Mouse (Mus musculus): ENCODE results near the gene Copz2.

The Copz2 gene

DNA sequence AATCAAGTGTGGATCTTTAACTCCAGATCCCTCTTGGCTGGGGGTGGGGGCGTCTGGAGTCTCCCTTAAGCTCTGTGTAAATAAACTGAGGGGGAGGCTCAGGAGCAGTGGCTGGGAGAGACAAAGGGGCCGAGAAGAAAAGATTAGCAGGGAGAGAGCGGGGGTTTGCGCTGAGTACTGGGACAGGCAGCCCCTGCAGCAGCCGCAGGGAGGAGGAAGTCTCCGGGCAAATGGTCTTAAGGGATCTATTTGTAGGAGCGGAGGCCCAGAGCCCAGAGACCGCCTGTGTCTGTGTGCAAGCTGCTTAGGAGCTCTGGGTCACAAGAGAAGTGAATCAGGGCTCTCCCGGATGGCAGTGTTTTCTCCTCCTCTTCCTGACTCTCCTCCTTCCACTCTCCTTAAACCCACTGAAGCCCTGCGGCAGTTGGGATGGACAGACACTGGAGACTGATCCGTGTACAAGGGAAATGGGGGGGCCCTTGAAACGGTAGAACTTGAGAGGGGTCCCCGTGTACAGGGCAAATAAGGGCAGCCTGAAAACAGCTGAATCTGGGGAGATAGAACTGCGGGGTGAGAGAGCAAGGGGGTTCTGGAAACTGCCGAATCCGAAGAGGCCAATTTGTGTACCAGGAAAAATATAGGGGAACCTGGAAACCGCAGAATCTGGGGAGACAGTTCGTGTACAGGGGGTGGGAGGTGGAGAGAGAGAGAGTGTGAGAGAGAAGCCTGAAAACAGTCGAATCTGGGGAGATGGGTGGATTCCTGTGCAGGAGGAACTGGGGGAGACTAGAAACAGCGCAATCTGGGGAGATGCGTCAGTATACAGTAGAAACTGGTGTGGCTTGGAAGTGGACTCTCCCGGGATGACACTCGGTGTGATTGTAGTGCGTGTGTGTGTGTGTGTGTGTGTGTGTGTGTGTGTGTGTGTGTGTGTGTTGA, 23.0 kb downstream of the Copz2 start:
- DNase-seq: no peak

DNA sequence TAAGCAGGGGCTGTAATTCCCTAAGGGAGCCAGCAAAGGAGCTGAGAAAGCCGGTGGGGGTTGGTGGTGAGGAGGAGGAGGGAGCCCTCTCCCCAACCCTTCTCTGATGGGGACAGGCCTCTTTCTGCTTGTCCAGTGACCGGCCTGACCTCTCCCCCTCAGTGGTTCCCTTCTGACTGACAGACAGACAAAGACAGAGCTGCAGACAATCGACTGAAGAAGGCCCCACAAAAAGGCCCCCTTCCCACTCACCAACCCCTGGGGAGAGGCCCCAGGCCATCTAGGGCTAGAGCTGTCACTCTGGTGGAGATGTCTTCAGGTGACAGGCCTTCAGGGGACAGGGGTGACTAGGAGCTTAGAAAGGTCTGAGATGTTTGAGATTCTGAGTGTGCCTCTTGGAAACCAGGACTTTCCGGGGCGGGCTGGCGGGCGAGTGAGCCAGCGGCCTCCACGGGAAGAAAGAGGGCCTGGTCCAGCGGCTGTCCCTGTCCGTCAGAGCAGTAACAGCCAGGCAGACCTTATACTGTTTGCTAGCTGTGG, 24.0 kb downstream of the Copz2 start:
- no peak for DNase-seq

DNA sequence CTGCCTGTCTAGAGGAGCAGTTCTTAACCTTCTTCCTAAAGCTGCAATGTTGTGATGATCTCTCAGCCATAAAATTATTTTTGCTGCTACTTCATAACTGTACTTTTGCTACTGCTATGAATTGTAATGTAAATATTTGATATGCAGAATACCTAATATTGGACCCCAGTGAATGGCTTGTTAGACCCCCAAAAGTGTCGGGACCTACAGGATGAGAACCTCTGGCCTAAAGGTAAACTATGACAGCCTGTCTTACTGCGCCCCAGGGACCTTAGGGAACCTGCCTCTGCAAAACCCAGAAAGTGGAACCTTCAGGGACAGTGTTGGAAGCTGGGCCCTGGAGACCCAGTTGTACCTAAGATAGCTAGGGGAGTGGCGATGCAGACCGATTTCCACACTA, 25.6 kb downstream of the Copz2 start:
- no peak for DNase-seq

DNA sequence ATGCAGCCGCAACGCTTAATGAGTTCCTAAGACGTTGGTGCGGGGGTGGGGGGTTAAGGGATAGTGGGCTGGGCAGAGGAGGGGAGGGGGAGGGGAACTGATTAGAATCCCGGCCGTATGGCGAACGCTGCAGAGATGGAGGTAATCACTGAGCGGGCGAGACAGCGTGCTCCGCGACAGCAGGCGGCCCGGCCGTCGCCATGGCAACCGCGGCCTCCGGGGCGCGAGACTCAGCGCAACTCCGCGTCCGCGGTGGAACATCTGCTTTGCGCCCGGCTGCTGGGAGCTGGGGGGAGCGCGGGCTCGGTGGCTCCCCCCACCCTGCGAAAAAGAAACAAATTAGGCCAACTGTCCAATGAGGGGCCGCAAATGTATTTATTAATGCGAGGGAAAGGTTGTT, 26.1 kb downstream of the Copz2 start:
- DNase-seq: no peak

DNA sequence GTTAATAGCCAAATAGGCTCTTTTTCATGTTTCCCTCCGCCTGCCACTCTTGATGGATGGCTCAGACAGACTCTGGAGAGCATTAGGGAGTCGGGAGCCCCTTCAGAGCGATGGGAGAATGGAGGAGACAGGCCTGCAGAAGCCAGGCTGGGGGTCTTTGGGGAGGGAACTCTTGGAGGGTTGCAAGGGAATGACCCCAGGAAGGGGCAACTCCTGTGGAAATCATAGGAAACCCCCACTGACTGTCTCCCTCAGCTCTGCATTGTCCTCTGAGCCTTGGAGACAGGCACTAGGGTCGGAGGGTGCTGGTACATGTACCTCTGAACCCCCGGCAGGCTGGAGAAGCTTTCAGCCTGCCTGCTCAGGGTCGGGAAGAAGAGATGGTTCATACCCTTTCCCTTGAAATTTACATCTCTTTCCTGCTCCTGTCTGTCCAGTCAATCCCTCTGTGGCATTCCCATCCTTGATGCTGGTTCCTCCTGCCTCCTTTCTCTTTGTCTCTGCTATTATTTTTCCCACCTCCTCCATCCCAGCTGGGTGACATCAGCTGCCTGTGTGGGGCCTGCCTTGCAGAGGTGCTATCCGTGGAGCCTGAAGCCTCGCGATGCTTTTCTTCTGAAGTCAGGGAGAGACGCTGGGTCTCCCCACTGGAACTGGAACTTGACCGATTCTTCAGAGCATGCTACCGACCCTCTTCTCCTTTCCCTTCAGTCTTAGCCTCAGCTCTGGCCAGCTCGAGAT, 26.8 kb downstream of the Copz2 start:
- DNase-seq: no peak

DNA sequence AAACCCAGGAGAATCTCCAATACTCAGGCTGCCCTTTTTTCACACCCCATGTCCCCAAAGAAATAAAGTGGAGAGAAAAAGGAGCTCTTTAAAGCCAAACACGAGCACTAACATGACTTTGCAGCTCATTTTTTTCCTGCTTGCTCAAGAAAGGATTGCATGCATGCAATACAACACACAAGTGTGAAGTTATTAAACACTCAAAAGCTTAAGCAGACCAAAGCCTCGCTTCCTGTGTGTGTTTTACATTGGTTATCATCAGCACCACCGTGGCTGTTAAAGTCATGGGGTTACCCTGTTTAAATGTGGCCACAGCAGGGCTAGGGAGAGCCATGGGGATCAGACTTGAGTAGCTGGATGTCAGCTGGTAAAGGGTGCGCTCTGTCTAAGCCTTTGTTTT, 27.4 kb downstream of the Copz2 start:
- no peak for DNase-seq

DNA sequence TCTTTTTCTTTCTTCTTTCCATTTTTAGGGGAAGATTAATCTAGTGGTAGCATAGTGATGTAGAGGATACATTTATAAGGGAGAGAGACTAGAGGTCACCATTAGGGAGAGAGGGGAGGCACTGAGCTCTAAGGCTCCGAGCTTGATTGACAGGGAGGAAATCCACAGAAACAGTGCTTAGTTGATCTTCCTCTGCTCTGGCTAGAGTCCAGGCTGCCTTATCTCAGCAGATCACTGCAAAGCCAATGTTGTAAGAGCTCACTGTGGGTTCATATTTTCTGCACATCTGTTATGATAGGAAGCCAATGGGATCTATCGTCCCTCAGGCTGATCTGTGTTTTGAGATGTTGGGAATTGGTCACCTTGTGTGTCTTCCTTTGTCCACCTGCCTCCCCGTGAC, 29.0 kb downstream of the Copz2 start:
- no peak for DNase-seq

DNA sequence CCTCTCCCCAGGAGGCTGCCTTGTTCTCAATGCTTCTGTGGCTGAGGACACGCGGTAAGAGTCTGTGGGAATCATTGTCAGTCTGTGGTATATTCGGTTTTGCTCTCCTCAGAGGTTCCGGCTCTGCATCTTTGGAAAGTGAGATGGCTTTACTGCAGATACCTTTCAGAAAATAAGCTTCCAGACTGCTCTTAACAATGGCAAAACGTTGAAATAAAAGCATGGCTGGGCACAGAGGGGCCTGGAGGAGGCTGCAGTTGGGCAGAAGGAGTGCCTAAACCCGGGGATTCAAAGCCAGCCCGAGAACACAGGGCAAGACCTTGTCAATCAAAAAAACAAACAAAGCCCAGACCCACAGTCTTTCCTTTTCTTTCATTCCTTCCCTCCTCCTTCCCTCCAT, 29.7 kb downstream of the Copz2 start:
- no peak for DNase-seq

DNA sequence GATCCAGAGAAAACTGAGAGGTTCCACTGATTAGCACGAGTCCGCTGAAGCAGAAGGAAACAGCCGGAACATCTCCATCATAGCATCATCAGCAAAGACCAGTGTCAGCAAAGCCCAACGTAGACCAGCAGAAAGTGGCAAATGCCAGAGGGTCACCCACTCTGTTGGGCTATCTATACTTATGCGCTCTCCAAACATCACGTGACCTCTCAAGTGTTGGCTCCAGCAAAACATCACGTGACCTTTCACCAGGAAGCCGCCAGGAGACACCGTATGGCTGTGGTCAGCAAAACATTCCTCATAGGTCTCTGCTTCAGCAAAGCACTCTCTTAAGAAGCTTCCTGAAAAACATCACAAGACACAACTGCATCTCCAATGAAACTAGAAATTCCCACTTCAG, 30.6 kb downstream of the Copz2 start:
- no peak for DNase-seq

DNA sequence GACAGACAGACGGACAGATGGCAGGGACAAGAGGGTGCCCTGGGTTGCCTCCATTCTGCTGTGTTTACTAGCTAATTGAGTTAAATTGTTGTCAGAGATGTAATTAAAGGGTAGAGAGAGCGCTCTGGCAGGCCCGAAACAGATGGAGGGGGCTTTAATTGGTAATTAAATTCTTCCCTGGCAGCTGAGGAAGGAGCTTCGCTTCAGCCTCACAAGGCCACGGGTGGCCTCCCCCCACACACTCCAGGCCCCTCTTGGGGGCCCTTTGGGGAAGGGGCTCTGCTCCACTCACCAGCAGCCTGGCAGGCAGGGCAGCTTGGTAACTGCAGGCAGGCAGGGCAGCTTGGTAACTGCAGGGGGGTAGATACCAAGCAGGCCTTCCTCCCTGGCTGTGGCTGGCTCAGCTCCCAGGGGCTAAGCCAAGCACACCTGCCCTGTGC, 36.3 kb downstream of the Copz2 start:
- no peak for DNase-seq

DNA sequence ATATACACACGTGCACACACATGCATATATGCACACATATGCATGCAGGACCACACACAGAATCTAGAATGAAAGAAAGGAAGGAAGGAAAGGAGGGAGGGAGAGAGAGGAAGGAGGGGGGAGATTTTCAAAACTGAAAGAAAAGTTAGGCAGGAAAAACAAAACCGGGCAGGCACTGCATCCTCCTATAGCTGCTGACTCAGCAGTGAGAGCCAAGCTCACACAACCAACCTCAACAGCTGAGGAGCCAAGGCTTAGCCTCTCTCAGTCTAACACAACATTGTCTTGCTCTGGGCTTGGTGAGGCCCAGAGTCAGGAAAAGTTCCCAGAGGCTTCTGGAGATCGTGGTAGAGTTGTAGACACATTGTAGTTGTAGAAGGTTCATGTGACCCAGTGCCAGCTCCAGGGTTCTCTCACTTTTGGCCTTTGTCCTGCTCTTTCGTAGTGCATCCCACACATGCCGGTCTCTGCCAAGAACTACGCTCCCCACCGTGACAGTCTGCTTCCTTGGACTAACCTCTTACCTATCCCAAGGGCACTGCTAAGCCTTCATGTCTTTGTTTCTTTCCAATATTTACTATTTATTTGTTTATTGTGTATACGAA, 37.4 kb downstream of the Copz2 start:
- no peak for DNase-seq

DNA sequence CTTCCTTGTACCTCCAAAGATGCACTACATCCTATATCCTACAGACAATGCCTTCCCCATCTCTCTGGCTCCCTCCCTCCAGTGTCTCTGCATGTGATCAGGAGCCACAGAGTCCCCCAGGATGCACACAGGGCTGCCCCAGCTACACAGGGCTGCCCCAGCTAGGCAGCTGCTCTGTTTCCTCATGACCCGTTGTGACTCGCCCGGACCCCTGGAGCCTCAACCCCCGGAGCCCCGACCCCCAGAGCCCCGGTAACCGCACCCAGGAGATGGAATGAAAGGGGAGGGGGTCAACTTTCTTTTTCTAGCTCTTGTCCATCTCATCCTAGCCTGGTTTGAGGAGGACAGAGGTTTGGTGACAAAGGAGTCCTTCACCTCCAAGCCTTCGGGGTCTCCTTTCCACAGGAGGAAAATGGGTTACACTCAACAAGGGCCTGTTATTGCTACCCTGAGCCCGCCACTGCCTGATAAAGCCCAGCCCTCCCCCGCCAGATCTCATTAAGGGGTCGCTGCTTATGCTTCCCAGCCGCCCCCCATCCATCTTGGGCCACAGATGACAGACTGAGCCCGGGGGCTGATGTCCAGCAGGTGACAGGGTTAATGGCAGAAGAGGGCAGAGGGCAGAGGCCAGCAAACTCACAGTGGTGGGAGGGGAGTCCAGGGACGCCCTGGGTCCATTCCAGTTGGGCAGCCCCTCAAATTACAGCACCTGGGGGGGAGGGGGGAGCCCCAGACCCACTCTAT, 42.3 kb downstream of the Copz2 start:
- no peak for DNase-seq

DNA sequence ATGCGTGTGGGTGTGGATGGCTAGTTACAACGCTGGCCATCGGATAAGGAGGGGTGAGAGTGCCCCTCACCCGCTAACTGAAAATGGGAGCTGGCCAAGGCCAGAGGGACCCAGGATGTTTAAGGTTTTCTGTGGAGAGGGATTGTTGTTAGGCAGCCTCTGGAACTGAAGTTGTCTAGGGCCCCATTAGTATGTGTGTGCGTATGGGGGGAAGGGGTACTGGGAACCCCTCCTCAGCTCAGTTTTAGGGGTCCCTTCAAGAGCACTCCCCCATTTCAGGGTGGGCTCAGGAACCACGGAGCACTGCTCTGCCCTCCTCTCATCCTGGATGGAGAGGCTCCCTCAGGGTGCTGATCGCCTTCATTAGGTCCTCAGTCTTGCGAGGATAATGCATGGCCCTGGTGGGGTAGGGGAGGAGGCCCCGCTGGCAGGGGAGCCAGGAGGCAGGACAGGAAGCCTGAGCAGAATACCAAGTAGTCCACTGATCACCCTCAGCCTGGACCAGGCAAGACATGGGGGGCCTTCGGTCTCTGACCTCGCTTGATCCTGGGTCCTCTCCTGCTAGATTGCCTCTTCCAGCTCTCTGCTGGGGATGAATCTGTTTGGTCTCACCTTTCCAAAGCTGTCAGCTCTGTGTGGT, 43.7 kb downstream of the Copz2 start:
- no peak for DNase-seq

DNA sequence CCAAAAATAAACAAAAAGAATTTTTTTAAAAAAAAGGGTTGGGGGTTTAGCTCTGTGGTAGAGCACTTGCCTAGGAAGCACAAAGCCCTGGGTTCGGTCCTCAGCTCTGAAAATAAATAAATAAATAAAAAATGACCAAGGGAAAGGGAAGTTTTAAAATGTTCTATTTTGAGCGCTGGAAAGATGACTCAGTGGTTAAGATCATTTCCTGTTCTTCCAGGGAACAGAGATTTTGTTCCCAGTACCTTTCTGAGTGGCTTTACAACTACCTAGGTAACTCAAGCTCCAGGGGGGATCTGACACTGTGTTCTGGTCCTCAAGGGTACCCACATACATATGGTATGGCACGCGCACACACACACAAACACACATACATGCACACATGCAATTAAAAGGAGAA, 46.2 kb downstream of the Copz2 start:
- DNase-seq: no peak

DNA sequence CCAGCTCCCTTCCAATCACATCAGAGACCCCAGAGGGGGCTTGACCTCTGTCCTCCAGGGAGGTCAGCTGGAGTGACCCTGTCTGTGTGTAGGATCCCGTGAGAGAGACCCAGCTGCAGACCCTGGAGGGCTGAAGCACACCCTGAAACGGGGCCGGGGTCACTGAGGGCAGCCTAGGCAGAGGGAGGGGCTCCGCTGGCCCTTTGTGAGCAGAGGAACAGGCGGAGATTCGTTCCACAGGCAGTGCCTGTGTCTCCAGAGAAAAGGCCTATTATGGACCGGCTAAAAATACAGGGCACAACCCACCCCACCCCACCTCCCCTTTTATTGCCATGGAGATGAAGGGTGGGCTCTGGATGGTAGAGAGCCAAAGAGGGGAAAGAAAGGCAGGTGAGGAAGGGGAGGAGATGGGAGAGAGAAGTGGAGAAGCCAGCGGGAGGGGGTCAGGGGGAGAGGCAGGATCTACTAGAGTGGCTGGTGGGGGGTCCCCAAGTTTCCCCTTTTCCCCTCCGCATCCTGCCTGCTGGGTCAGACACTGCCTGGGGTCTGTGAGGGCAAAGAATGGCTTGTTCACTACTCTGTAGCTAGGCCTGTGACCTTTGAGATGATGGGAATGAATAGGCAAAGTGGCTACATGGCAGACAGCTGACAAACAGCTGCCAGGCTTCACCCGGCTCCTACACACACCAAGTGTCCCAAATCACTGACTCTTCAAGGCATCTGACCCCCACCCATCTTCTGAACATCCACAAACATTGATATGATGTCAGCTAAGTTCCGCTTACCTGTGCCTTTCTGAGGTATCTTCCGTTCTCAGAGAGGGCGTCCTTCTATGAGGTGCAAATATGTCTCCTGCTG, 50.0 kb downstream of the Copz2 start:
- DNase-seq: no peak

DNA sequence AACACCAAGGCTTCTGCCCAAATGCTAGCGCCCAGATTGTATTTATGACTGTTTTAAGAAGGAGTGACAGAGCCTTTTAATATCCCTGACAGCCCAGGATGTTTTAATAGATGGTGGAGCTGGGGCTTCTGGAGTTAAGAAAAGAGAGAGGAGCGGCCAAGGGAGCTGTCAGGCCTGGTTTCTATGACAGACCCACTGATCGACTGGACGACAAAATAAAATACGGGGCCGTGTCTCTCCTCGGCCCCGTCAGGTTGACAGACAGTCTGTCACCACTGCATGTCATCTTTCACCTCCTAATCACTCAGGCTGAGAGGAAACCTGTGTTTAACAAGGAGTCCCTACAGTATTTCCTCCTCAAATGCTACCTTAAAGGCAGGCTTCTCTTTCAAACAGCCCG, 51.7 kb downstream of the Copz2 start:
- no peak for DNase-seq

DNA sequence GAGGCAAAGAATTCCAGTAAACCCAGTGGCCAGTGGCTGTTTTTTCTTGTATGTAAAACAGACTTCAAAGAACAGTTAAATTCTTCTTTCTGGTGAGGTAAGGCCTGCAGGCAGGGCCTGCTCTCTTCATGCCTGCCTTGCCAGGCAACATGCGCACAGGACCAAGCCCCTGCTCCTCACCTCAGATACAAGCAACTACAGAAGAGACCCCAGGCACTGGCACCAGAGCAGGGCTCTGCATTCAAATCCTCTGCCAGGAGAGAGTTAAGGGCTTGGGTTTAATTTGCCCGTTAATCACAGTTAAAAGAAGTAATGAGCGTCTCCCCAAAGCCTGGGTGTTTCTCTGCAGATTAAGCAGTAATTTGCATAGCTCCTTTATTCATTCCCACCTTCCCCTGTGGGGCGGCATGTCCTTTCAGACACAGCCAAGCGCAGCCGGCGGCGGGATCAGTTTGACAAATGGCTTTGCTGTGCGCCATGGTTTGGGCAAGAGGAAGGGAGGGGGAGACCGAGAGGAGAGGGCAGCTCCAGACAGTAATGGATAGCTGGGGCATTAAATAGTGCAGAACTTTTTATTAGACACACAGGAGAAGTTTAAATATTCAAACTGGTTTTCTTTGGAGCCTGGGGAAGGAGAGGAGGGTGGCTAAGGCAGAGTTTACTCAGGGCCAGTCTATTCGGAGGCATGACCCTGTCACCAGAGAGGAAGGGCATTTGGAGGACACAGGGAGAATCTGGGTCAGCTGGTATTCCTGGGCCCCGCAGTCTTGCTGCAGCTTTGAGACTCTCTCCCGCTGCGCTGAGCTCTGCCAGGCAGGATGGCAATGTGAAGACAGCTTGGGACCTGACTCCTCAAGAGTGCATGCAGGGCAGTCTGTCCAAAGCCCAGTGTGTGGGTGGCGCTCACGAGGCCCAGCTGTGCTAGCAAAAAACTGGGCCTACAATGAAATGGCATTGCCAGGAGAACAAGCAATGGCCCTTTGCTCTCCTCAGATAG, 53.3 kb downstream of the Copz2 start:
- peak; percentile 51 for DNase-seq

DNA sequence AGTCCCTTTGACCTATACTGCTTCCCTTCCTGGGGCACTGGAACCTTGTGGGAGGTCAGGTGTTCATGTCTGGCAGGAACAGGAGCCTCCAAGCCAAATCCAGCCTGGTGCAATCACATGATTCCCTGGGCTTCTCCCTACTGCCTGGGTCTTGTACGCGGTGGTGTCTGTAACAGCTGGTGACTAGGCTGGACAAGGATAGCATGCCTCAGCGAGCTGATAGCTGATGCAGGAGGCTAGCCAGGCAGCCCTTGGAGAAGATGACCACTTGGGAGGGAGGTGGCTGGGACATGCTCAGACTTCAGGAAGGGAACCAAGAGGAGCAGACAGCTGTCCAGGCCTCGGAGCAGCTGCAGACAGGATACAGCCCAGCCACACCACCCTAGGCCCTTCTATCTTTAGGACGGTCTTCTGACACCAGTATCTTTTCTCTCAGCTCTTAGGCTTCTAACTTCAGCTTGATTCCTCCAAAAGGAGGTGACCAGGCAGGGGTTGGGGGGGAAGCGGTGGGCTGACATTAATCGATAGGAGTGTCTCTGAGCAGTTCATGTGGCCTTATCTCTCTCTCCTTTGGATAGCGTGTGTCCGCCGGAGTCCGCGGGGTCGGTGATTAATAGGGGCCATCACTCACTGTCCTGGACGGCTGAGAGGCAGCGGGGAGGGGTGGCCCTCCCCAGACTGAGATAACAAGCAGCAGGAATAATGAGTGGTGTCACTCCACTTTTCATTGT, 56.9 kb downstream of the Copz2 start:
- peak; percentile 68 for DNase-seq

DNA sequence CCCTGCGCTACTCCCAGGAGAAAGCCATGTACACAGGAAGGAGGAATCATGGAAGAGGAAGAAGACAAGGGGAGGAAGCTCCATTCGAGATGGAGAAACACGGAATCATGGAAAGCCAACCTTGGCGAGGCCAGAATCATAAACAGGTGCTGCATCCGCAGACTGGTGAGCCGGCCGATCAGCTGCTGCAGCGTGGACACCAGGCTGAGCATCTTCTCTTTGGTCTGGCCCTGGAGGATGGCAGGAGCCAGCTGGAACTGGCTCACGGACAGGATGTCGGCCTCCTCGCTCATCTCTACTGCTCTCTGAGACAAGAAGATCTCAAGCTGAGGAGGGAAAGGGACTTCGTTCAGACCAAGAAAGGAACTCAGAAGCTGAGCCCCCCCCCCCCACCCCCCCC, 58.9 kb downstream of the Copz2 start:
- DNase-seq: no peak
